Mouse (Mus musculus) A20 (cell line): ENCODE results near the gene Cwc22.

Source experiments
- DNase-seq: peaks from one replicate; pipeline ENCODE4 v3.0.0-alpha.2; 2011; ENCODE audit warnings: low read depth, low spot score

The Cwc22 gene

DNA sequence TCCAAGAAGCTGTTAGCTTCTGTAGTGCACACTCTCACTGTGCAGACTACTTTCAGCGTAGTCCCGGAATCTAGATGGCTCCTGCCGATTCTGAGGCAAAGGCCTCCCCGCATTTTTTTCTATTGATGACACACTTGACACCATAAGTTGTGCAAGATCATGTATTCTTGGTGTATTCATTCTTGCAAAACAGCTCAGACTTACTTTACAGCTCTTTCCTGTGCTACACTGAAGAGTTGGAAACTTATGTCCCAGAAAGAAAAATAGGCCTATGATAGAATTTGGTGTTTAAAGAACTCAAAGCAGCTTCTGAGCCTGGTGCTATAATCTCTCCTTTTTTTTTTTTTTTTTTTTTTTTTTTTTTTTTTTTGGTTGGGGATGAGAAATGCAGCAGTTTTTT is 23.8 kb upstream of the Cwc22 start:
- no peak for DNase-seq

DNA sequence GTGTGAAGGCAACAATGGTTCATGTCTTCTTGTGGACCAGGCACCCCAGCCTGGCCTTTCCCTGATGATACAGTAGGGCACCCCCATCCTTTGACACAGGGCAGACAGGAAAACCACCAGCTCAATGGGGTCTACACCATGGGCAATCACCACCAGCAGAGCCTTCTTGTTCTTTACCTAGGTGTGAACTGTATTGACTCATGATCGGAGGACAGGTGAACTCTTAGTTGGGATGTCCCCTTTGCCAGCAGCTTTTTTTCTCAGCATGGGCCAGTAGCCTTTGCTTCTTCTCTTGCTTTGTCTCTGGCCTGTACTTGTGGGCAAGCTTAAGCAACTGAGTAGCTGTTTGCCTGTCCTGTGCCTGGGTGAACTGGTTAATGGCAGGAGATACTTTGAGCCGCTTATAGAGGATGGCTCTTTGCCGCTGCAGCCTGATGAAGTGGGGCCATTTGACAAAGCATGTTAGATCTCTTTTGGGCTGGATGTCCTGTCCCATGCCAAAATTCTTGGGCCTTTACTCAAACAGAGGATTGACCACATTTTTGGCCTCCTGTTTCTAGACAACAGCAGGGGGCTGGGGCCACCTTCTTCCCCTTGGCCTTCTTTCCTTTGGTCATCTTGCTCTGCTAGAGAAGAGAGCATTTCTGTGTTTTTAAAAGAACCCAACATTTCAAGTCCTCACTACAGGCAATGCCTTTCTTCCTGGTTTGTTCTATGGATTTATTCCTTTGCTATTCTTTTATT is 16.4 kb upstream of the Cwc22 start:
- no peak for DNase-seq

DNA sequence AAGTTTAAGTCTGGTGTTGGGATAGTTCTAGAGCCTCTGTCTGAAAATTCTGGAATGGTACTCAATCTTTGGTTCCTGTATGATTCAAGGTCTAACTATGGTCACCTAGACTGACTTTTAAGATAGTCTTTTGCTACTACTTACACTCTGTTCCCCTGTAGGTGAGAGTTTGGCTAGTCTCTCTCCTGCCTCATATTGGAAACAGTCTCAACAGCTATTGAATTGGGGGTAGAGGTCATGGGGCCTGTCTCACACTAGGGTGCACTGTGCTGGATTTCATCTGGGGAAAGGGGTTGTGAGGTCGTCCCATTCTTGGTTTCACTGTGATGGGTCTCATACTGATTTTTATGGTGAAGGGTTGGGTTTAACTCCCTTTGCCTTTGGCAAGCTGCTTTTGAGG is 15.1 kb upstream of the Cwc22 start:
- DNase-seq, result no peak

DNA sequence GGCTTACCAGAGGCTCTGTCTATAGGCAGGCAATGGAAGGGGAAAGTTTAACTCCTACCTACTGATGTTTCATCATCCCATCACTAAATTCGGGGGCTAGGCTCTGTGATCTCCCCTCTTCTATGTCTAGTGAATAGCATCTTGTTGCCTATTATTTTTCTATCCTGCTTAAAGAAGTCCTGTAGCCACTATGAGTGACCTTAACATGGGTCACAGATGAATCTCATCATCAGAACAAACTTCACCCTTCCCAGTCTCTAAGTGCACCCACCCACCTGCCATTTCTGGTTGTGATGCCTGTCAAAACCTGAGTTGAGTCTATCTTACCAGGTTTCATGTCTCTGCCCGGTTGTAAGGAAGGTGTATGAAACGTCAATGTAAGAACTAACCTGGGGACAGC is 14.5 kb upstream of the Cwc22 start:
- no peak for DNase-seq

DNA sequence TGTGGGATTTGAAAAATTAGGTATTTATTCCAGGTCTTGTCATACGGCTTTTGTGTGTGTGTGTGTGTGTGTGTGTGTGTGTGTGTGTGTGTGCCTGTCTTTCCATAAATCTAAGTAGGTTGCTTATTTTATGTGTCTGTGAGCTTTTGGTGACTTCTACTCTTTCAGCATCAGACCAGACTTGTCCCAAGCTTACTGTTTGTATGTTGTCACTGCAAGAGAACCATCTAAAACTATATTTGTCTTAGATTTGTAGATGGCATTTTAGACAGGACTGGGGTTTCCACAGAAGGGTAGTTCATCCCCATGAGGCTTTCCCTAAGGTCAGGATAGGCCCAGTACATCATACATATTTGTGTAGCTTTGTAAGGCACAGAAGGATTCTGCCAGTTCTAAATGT is 13.2 kb upstream of the Cwc22 start:
- no peak for DNase-seq

DNA sequence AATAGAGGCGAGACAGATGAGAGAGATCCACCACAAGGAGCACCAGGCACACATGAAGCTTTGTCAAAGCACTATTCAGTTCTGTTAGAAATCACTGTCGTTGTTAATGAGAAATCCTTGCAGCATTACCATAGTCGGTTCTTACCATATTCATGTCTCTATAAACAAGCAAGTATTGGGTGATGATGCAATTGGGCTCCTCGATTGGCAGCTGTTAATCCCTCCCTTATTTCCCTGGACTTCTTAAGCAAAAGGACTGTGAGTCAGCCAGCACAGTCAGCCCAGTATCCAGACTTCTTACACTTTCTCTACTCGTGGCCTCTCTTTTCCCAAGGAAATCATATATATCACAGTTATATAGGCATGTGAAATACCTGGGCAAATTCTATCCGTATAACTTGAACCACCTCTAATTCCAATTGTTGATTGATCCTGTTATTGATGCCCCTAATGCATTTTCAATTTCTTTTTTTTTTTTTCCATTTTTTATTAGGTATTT is 5.3 kb upstream of the Cwc22 start:
- DNase-seq, result no peak

DNA sequence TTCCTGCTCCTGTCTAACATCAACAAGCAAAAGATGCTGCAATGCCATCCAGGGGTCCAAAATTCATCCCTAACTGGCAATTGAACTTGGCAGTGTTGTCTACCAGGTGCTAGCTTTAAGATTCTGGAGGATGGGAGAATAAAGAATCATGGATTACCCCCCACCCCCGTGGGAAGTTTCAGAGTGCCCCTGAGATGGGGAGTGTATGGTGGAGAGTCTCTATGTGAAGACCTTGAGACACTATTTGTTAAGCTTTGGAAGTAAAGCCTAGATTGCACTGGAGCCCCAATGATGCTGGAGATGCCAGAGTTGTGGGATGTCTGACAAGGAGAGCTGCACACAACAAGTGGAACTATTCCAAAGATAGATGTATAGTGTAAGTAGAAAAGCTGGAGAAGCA is 3.9 kb upstream of the Cwc22 start:
- DNase-seq, result no peak

DNA sequence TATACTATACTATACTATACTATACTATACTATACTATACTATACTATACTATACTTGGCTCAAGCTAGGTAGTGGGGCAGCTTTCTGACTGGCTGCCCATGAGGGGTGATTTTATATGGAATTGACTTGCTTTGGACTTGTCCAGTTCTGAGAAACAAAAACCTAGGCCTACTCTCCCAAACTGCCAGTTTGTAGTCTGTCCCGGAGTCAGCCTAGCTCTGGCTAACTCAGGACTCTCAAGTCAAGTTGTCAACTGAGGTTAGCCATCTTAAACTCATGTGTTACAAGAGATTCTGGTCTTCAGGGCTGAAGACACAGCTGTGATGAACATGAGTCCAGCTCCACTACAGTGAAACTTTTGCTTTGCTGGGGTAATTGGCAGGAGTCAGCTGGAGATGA is 3.3 kb upstream of the Cwc22 start:
- no peak for DNase-seq

DNA sequence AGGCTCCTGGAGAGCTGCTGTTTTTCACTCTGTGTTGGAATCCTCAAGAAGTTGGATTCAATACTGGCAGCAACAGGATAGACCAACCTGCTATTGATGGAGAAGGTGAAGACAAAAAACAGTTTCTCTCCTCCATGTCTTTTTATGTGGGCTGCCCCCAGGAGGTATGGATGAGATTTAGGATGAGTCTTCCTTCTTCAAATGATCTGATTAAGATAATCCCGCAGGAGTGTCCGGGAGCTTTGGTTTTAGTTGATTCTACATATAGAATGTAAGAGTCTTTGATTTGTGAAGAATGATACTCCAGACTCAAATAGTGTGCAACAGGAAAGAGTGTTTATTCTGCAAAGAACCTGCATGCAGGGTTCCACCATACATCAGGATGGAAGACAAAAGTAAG is 2.7 kb upstream of the Cwc22 start:
- DNase-seq, result no peak

DNA sequence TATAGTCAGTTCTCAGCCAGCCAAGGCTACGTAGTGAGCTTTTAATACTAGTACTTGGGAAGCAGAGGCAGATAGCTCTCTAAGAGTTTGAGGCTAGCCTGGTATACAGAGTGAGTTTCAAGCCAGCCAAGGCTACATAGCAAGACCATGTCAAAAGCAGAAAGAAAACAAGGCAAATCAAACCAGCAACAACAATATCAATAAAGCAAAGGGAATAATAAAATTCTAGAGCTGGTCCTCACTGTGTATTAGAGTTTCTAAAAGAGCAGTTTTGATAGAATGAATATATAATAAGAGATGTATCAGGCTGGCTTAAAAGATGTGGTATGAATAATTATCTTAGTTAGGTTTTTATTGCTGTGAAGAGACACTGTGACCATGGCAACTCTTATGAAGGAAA is 2.0 kb upstream of the Cwc22 start:
- DNase-seq, result no peak

DNA sequence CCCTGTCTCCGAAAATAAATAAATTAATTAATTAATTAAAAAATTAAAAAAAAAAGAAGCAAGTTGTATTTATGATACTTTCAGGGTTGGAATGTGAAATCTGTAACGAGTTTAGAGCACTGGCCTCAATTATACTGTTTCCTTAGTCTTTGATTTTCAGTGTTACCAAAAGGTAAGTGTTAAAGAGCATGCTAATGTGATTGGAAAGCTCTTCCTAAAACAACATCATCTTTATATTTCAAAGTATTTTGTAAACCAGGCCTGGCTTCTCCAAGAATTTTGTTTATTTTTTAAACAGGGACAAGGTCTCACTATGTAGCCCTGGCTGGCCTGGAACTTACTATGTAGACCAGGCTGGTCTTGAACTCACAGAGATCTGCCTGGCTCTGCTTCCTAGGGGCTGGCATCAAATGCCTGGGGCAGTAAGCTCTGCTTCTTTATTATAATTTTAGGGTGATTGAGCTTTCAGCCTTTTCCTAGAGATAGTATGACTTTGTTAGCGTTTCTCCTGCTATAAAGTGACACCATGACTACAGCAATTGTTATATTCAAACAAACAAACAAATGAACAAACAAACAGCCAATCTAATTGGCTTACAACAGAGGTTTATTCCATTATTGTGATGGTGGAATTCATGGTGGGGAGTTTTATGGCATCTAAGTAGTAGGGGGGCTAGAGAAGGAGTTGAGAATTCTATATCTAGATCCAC is 1.1 kb upstream of the Cwc22 start:
- no peak for DNase-seq

DNA sequence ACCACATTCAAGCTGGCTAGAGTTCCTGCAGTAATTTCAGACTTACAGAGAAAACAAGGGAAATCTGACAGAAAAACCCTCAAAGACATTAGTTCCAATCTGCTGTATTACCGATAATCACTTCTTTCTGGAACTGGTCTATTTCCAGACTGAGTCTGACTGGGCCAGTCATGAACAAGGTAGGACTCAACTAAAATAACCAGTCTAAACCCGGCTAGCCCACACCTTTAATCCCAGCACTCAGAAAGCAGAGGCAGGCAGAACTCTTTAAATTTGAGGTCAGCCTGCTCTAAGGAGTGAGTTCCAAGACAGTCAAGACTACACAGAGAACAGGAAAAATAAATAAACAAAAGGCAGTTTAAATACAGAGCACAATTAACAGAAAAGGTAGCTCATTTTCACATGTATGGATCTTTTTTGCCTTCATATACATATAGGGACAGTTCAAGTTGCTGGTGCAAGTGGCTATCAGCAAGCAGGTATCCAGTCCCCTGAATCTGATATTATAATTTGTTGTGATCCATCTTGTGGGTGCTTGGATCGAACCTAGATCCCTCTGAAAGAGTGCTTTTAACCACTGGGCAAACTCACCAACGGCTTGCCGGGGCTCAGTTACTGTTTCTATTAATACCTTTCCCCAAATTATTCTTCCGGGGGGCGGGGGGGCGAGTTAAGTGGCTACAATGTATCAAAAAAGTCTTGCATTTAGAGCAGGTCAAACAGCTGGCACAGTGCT is 1.1 kb downstream of the Cwc22 start:
- DNase-seq, result no peak

DNA sequence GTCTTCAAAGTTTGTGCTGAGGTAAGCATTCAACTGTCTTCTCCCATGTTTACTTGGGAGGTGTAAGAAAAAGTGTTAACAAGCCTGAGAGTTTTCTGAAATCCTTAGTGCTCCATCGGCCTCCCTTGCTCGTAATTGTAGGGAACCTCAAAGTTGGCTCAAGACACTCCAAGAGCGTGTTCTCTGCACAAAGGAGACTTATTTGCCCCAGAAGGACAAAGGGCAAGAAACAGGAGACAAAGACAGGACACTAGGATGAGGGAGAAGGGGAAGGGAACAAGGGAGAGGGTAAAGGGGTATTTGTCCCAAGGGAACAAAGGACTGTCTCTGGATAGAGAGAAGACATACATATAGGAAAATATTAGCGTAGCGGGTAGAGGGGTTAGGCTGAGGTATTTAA is 1.9 kb downstream of the Cwc22 start:
- no peak for DNase-seq

DNA sequence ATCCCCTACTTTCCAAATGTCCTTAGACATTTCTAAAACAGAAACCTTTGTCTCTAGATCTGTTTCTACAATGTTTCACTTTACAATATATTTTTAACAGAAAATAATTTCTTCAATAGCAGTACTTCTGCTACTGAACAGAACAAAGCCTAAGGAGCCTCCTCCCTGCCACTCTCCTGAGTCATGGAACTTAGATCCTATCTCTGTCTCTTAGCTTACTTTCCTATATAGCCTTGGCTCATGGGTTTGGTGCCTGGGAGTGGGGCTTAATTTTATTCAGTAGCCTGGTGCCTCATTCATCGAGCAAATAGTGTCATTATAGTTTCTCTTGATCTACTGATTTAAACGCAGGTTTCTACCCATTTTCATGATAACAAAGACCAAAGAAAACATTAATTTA is 4.2 kb downstream of the Cwc22 start:
- DNase-seq, result no peak

DNA sequence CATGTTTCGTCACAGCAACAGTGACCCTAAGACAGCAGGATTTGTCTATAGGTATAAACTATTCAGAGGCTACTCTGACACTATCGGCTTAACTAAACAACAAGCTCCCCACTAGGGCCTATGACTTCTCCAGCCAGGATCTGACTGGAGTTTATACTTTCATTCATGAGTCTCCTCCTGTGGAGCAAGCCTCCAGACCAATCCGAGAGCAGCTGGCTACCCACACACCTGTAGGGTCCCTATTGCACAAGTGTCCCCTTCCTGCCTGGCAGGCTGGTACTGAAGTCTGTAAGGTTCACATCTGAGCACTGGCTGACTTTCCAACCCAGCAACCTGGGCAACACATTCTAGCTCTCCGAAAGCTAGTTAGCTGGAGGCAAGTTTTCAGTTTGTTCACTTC is 7.9 kb downstream of the Cwc22 start:
- DNase-seq, result no peak

DNA sequence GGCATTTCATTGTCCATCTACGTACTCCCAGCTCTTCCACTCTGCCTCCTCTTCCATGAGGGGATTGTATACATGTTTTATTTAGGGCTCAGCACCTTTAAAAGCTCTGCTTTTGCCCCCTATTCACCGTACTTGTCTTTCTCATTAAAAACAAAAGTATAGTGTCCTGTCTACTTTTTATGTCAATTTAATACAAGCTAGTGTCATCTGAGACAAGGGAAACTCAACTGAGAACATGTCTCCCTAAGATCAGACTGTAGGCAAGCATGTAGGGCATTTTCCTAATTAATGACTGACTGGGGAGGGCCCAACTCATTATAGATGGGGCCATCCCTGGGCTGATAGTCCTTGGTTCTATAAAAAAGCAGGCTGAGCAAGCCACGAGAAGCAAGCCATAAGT is 8.4 kb downstream of the Cwc22 start:
- DNase-seq, result no peak

DNA sequence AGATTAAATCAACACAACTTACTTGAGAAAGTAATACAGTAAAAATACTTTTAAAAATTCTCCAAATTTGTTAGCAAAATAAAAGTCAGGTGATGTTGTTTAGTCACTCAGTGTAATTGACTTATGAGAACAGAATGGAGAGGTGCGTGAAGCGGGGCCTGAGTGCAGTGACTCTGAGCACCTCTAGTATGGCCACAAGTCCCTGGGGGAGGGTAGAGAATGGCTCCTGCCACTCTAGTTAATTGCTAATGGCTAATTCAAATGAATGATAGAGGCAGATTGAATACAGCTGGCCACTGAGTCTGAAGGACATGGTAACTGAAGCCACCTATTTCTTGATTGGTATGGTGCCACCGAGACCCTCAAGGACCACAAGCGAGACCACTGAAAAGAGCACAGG is 12.0 kb downstream of the Cwc22 start:
- no peak for DNase-seq

DNA sequence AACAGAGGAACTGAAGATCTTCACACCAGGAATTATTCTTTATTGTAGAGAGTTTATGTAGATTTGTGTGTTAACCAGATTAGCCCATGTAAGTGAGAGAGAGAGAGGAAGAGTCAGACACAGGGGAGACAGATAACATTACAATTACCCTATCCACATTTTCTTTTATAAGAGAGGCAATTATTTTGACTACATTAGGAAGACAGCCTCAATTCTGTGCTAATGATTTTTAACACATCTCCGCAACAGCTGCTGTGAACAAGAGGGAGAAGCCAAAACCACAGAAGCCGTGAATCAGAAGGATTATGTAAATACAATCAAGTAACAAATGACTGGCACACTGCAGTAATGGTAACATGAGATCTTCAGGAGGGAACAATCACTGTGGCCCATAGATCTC is 12.5 kb downstream of the Cwc22 start:
- DNase-seq, result no peak

DNA sequence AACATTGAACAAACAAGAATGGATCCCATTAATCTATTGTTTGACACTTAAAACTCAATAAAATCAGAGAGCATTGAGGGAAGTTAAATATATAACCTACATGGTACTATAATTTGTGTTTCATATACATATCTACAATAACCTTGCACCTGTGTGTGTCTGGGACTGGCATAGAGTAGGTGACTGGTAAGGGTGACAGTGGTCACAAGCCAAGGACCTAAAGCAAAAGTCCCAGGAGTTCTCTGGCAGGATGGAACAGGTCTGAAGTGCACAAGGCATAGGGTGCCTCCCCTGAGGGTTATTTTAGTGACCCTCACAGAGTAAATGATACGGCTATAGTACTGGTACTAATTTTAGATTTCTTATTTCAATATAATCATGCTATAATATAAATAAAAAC is 14.2 kb downstream of the Cwc22 start:
- no peak for DNase-seq

DNA sequence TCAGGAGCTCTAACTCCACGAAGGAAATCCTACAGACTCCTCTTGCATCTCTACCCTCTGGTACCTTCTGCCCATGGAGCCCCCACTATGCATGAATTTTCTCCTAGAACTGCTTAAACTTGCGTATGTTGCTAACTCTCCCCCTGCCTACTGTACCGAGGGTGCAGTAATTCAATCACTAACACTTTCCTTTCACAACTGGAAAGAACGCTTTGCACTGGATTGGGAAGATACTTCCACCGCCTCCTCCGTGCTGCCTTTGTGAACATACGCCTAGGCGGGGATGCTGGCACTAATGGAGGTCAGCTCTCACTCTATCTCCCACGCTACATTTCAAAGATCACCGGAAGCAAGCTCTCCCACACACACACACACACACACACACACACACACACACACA is 17.8 kb downstream of the Cwc22 start:
- no peak for DNase-seq

DNA sequence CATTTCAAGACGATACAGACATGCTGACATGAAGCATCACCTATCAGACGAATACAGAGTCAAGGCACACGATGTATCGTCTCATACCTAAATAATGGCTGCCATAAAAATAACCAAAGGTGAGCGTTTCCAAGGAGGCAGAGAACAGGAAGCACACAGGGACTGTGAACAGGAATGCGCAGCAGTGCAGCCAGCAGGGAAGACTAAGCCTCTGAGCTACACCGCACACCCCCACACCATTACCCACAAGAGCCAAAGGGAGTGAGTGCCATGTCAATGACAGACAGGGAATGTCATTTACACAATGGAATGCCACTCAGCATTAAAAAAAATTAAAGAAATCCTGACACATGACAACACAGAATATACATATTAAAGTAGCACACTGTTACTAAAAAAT is 19.7 kb downstream of the Cwc22 start:
- DNase-seq, result no peak

DNA sequence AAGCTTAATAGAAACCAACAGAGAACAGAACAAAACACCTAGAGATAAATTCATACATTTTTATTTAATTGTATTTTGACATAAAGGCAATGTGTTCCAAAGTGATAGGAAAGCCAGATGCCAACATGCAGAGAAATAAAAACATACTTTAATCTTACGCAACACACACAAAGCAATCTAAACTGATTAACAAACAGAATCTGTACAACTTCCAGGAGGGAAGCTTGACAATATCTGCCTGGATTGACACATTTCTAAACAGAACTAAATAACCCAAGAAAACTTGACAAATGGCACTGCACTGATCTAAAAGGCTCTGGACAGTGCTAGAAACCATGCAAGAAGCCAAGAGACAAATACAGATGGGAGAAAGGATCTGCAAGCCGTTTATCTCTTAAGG is 20.2 kb downstream of the Cwc22 start:
- DNase-seq, result no peak
